Mouse (Mus musculus): ENCODE results near the gene Ppp1r12b. TPM values are rescaled to one million over a fixed set of nuclear protein-coding genes. Genes with fewer than 3 reads are reported as not detected.

Ppp1r12b gene
- polyA plus RNA-seq, 1 experiment from 2014 or later: 12.2 TPM

DNA sequence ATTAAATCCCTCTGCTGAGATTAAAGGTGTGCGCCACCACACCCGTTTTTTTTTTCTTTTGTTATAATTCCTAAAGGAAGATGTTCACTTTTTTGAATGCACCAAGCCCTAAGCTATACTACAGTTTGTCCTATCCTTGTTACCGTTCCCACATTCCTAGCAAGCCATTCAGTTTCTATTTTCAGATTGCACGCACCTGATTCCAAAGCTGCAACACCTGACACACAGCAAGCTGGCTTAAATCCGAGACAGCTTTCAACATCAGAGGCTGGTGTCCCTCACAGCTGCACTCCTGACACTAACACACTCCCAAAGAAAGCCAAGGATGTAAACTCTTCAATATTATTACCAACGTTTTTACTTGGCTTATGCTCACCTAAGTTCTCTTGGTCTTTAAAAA is 19.4 kb downstream of the Ppp1r12b start:
- Histone ChIP-seq H3K27me3 (no peaks in the 10 kb centered on the region), H3K4me3 (replicated peaks) (no peak overlapping the region), H3K36me3 (replicated peaks) (no peaks in the 10 kb centered on the region), H3K9me3 (no peaks in the 10 kb centered on the region), H3K4me1 (no peaks in the 10 kb centered on the region), H3K4me2 (no peak overlapping the region), H3K27ac (no peak overlapping the region), H3K9ac (no peak overlapping the region)
- no peak for ATAC-seq (ENCODE audit: low FRiP score)
- 90% methylated on average over 6 of the region's 6 CpGs for WGBS

DNA sequence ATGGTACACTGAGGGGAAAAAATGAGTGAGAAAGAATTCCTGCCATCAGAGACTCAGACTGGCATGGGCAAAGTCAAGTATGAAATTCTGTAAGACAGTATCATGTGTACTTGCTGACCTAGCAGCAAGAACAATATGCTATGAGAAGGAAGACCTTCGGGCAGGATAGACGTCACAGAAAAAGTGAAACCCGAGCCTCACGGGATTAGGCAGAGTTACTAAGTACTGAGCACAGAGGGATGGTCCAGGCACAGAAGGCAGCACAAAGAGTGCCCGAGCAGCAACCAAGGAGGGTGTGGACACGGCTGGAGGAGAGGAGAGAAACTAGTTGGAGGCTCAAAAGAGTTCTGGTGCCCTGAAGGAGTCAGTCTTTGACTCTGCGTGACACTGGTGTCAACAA is 23.3 kb downstream of the Ppp1r12b start:
- H3K27me3 ChIP-seq: no peaks in the 10 kb centered on the region
- no peaks in the 10 kb centered on the region for H3K4me1 ChIP-seq
- H3K36me3 ChIP-seq (replicated peaks): no peaks in the 10 kb centered on the region
- H3K27ac ChIP-seq: no peak overlapping the region
- ATAC-seq (ENCODE audit: low FRiP score): no peak
- WGBS: 20% methylated on average over 7 of the region's 7 CpGs
- H3K9me3 ChIP-seq: no peaks in the 10 kb centered on the region
- no peak overlapping the region for H3K4me2 ChIP-seq
- no peak overlapping the region for H3K9ac ChIP-seq
- no peak overlapping the region for H3K4me3 ChIP-seq (replicated peaks)

DNA sequence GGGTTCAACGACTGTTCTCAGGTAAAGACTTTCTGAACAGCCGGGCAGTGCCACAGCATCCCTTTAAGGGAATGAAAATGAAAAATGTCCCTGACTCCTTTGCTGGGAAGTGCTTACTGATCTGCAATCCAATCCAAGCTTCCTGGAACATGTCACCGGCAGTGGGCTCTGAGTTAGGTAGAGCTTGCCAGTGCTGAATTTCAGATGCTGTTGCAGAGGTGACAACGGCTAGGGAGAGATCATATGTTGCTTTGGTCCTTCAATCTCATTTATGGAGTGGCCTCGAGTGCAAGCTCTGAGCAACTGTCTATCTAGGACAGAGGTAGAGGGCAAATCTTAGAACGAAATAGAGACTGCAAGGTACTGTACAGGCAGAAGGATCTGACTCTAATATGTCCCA is 36.7 kb downstream of the Ppp1r12b start:
- H3K4me3 ChIP-seq (replicated peaks): no peak overlapping the region
- H3K27ac ChIP-seq: no peak overlapping the region
- H3K4me2 ChIP-seq: no peak overlapping the region
- ATAC-seq (ENCODE audit: low FRiP score): no peak
- no peaks in the 10 kb centered on the region for H3K27me3 ChIP-seq
- no peak overlapping the region for H3K9ac ChIP-seq
- WGBS: 86% methylated on average over 6 of the region's 6 CpGs
- no peaks in the 10 kb centered on the region for H3K36me3 ChIP-seq (replicated peaks)
- no peaks in the 10 kb centered on the region for H3K4me1 ChIP-seq
- H3K9me3 ChIP-seq: no peaks in the 10 kb centered on the region

DNA sequence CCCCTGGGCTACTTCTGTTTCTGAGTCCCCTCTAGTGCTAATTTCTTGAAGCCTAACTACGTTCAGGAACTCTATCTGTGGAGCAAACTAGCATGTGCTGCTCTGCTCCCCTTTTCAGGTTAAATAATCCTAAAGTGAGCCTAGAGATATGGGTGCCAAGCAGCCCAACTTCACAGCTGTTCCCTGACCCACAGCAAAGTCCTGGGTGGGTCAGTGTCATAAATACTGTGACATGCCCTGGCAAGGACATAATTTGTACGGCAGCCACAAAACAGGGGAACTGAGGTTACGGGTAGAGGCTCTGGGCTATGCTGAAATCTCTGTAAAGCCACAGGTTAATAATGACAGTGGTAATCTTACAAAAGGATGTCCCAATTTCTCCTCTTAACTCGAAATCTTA is 40.3 kb downstream of the Ppp1r12b start:
- no peak for ATAC-seq (ENCODE audit: low FRiP score)
- Histone ChIP-seq H3K4me3 (replicated peaks) (no peak overlapping the region), H3K9ac (no peak overlapping the region), H3K9me3 (no peaks in the 10 kb centered on the region), H3K27me3 (no peaks in the 10 kb centered on the region), H3K27ac (no peak overlapping the region), H3K4me1 (no peaks in the 10 kb centered on the region), H3K36me3 (replicated peaks) (no peaks in the 10 kb centered on the region), H3K4me2 (no peak overlapping the region)
- WGBS: 88% methylated on average over 4 of the region's 4 CpGs

- WGBS: 89% methylated on average over 4 of the region's 4 CpGs
- H3K9ac ChIP-seq: no peak overlapping the region
- H3K36me3 ChIP-seq (replicated peaks): no peaks in the 10 kb centered on the region
- no peaks in the 10 kb centered on the region for H3K9me3 ChIP-seq
- no peak overlapping the region for H3K27ac ChIP-seq
- no peaks in the 10 kb centered on the region for H3K27me3 ChIP-seq
- no peak for ATAC-seq (ENCODE audit: low FRiP score)
- H3K4me2 ChIP-seq: no peak overlapping the region
- no peak overlapping the region for H3K4me3 ChIP-seq (replicated peaks)
- no peaks in the 10 kb centered on the region; the same call in 1 of the 2 replicates for H3K4me1 ChIP-seq
Measured at GRCm38 (mm10) chr1:134913535-134913934, 42.2 kb downstream of the Ppp1r12b start.

- no peaks in the 10 kb centered on the region for H3K27me3 ChIP-seq
- no peak overlapping the region for H3K4me3 ChIP-seq (replicated peaks)
- no peaks in the 10 kb centered on the region; the same call in 1 of the 2 replicates for H3K4me1 ChIP-seq
- 89% methylated on average over 4 of the region's 4 CpGs for WGBS
- no peak for ATAC-seq (ENCODE audit: low FRiP score)
- no peaks in the 10 kb centered on the region for H3K36me3 ChIP-seq (replicated peaks)
- H3K27ac ChIP-seq: no peak overlapping the region
- no peak overlapping the region for H3K9ac ChIP-seq
- no peak overlapping the region for H3K4me2 ChIP-seq
- no peaks in the 10 kb centered on the region for H3K9me3 ChIP-seq
Measured at GRCm38 (mm10) chr1:134911892-134912291, 43.9 kb downstream of the Ppp1r12b start.

DNA sequence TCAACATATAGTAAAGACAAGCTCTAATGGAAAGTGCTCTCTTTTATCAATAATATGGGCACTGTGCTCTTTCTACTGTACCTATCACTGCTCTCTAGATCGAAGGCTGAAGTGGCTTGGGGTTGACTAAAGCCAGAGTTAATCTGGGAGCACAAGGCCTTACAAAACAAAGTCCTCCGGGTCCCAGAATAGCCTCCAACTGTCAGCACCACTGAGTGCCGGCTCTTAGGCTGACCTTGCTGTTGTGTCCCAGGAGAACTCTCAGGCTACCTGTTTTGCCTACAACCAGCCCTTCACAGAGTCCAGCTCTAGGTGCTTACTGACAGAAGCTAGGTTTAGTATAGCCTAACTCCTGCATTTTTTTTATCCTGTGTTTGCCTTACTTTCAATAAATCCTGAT is 45.7 kb downstream of the Ppp1r12b start:
- ATAC-seq (ENCODE audit: low FRiP score): no peak
- no peaks in the 10 kb centered on the region for H3K27me3 ChIP-seq
- no peak overlapping the region for H3K27ac ChIP-seq
- H3K9me3 ChIP-seq: no peaks in the 10 kb centered on the region
- H3K4me3 ChIP-seq (replicated peaks): no peak overlapping the region
- no peak overlapping the region for H3K4me2 ChIP-seq
- H3K9ac ChIP-seq: no peak overlapping the region
- no peaks in the 10 kb centered on the region for H3K36me3 ChIP-seq (replicated peaks)
- 24% methylated on average over 3 of the region's 3 CpGs for WGBS
- H3K4me1 ChIP-seq: no peaks in the 10 kb centered on the region; the same call in 1 of the 2 replicates

DNA sequence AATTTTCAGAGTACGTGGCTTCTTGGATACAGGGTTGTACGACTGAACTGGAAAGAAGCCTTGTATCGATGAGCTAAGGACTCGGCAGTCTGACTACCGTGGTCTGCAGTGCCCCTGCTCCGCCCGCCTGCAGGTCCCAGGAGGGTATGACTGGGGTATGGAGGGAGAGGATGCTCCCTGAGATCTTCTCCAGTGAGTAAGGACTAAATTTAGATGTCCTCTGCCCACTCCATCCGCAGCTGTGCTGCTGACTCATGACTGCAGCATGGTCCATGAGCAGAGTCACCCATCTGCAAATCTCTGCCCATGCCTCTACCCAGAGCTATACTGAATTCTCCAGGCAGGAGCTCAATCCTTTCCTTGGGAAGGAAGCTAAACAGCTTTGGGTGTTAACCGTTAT is 46.3 kb downstream of the Ppp1r12b start:
- H3K4me2 ChIP-seq: no peak overlapping the region
- no peak overlapping the region for H3K9ac ChIP-seq
- H3K9me3 ChIP-seq: no peaks in the 10 kb centered on the region
- no peak for ATAC-seq (ENCODE audit: low FRiP score)
- H3K4me3 ChIP-seq (replicated peaks): no peak overlapping the region
- no peak overlapping the region for H3K27ac ChIP-seq
- H3K36me3 ChIP-seq (replicated peaks): no peaks in the 10 kb centered on the region
- no peaks in the 10 kb centered on the region for H3K27me3 ChIP-seq
- no peaks in the 10 kb centered on the region; the same call in 1 of the 2 replicates for H3K4me1 ChIP-seq
- WGBS: 81% methylated on average over 9 of the region's 9 CpGs

DNA sequence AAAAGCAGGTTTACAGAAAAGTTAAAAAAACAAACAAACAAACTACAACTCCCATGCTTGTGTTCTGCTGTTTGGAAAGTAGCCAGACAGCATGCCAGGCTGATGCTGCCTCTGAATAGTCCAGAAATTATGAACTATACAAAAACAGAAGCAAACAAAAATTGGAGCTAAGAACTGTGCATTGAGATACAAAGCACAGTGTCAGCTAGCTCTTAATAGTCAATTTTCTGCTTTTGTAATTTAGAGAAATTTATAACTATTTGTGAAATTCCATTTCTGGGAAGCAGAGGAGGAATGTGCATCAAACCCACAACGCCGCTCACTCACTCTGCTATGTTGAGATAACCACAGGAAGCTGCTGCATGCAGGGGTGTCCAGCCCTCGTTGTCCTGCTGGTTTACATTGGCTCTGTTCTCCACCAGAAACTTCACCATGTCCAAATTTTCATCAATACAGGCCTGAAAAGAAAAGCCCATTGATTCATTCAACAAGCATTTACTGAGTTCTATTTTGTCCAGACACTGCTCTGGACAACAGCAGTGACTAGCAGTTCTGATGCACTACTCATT is 53.6 kb downstream of the Ppp1r12b start:
- Histone ChIP-seq H3K27ac (no peak overlapping the region), H3K36me3 (replicated peaks) (no peaks in the 10 kb centered on the region), H3K4me1 (no peaks in the 10 kb centered on the region), H3K9me3 (no peaks in the 10 kb centered on the region), H3K4me3 (replicated peaks) (no peak overlapping the region), H3K27me3 (no peaks in the 10 kb centered on the region), H3K4me2 (no peak overlapping the region), H3K9ac (no peak overlapping the region)
- ATAC-seq (ENCODE audit: low FRiP score): no peak
- 78% methylated on average over 3 of the region's 3 CpGs for WGBS

DNA sequence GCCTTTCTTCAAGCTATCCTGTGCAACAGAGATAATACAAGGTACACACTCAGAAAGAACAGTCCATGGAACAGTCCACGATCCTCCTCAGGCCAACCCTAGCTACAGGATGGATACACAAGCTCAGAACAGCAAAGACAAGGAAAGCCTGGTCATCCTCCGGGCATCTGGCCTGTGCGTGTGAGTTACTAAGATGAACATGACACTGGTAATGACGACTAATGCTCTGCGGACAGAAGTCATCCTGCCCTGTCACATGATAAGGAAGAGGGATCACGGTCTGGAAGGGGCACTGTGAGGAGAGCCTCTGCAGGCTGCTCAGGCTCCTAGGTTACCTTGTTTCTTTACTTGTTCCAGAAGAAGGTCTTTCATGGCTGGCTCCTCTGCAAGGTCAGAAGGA is 59.7 kb downstream of the Ppp1r12b start:
- H3K9me3 ChIP-seq: no peaks in the 10 kb centered on the region
- H3K4me1 ChIP-seq: no peaks in the 10 kb centered on the region
- H3K36me3 ChIP-seq (replicated peaks): peaks cover 11% of the 10 kb centered on the region
- WGBS: 97% methylated on average over 6 of the region's 6 CpGs
- ATAC-seq (ENCODE audit: low FRiP score): no peak
- no peaks in the 10 kb centered on the region for H3K27me3 ChIP-seq
- H3K9ac ChIP-seq: no peak overlapping the region
- H3K27ac ChIP-seq: no peak overlapping the region
- no peak overlapping the region for H3K4me2 ChIP-seq
- H3K4me3 ChIP-seq (replicated peaks): no peak overlapping the region

DNA sequence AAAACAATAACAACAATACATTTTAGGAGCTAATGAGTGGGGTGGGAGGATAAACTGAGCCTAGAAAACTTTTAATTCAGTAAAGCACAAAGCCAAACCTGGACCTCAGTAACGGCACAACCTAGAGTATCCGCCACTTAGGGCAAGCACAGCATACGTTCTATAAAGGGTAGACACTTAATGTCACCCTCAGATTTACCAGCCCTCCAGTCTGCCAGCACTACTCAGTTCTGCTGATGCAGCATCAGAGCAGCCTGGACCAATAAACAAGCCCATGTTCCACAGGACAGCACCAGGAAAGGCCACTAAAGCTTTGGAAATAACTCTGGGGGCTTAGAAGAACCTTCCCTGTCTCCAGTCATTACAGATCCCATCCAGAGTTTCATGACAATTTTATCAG is 60.9 kb downstream of the Ppp1r12b start:
- no peak for ATAC-seq (ENCODE audit: low FRiP score)
- Histone ChIP-seq H3K27ac (no peak overlapping the region), H3K4me3 (replicated peaks) (no peak overlapping the region), H3K4me1 (no peaks in the 10 kb centered on the region), H3K9ac (no peak overlapping the region), H3K9me3 (no peaks in the 10 kb centered on the region), H3K4me2 (no peak overlapping the region), H3K36me3 (replicated peaks) (peaks cover 11% of the 10 kb centered on the region), H3K27me3 (no peaks in the 10 kb centered on the region)
- 94% methylated on average over 3 of the region's 3 CpGs for WGBS

DNA sequence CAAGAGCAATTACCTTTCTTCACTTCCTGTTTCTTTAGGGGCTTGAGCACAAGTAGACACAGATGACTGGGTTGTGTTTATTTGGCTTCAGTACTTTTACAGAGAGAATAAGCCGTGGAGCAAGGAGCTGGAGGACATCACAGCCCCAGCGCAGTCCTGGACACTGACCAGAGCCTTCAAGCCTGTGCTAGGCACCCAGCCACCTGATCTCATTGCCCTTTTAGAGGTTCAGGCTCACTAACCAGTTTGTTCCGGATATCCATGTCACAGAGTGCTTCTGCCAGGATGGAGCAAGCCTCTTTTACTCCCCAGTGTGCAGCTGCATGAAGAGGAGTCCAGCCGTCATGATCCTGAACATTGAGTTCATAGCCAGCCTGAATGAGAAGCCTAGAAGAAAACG is 63.8 kb downstream of the Ppp1r12b start:
- H3K4me2 ChIP-seq: no peak overlapping the region
- H3K4me3 ChIP-seq (replicated peaks): no peak overlapping the region
- no peaks in the 10 kb centered on the region for H3K9me3 ChIP-seq
- no peaks in the 10 kb centered on the region for H3K4me1 ChIP-seq
- WGBS: 90% methylated on average over 5 of the region's 5 CpGs
- H3K9ac ChIP-seq: no peak overlapping the region
- no peak for ATAC-seq (ENCODE audit: low FRiP score)
- H3K27me3 ChIP-seq: no peaks in the 10 kb centered on the region
- no peak overlapping the region for H3K27ac ChIP-seq
- H3K36me3 ChIP-seq (replicated peaks): peaks cover 11% of the 10 kb centered on the region

- Histone ChIP-seq H3K9ac (no peak overlapping the region), H3K4me1 (no peaks in the 10 kb centered on the region), H3K4me3 (replicated peaks) (no peak overlapping the region), H3K36me3 (replicated peaks) (peaks cover 15% of the 10 kb centered on the region), H3K4me2 (no peak overlapping the region), H3K9me3 (no peaks in the 10 kb centered on the region), H3K27ac (no peak overlapping the region), H3K27me3 (no peaks in the 10 kb centered on the region)
- ATAC-seq (ENCODE audit: low FRiP score): no peak
- WGBS: 91% methylated on average over 6 of the region's 6 CpGs
Measured at GRCm38 (mm10) chr1:134889629-134890028, 66.1 kb downstream of the Ppp1r12b start.
